Mouse (Mus musculus) brain, adult 2 months (tissue): ENCODE results near the gene Olfr684.
A peak's percentile ranks its signal among the peaks of the same experiment; 100 is the strongest.

Experiments
- DNase-seq: peaks from one replicate; pipeline ENCODE4 v3.0.0; 2011; ENCODE audit warnings: low read depth, low spot score

Olfr684 gene

DNA sequence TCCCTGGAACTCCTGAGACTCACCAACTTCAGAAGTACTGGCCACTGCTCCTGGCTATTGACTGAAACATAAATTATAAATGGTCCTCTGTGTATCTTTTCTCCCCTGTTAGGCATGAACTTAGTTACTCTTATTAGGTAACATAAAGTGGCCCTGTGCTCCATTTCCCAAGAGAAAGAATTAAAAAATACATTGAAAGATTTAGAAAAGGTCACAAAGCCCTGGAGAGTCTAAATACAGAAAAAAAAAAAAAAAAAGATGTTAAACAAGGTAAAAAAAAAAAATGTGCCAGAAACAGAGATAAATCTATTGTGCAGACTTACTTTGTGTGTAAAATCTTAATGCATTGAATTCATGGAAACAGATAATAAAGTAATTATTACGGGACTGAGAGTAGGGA lies at the start of gene Olfr684:
TSS of gene Olfr684 (minus strand) at position 101 of the 400 bp plus-strand sequence.
- DNase-seq: no peak

DNA sequence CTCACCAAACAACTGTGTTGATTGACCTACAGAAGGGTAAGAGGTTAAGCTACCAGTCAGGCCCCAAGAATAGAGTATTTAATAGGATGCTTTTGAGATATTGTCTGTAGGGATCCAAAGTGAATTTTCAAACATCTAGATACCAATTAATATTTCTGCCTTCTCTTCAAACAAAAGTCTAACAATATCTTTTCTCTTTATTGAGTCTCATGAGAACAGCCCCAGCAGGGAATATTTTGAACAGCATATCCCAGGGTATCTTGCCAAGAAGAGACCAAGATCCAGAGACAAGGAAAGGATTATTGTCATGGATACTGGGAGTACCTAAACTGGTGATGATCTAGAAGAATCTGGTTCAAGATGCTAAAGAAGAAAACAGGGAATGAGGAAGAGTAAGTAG lies 43.9 kb upstream of the Olfr684 start, which contains the start of gene Olfr686:
TSS of gene Olfr686 (minus strand) at position 101 of the 400 bp plus-strand sequence.
- DNase-seq: no peak

DNA sequence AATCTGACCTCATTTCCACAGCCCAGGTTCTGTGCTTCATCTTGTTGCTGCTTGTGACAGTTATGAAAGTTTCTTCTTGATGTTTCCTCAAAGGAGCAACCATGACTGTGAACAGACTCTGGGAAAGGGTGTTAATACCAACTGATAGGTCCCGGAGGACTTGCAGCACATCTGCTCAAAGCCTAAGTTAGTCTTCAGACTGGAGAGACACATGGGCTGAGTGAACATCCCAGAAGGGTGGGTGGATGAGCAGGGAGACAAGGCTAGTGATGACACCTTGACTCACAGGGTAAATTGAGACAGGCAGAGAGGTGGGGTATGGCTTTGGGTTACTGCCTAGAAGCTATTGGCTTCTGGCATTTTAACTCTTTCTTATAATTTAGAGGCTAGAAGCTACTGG lies 22.5 kb upstream of the Olfr684 start, which contains the start of gene Olfr685:
TSS of gene Olfr685 (minus strand) at position 101 of the 400 bp plus-strand sequence.
- peak; percentile 15 for DNase-seq

DNA sequence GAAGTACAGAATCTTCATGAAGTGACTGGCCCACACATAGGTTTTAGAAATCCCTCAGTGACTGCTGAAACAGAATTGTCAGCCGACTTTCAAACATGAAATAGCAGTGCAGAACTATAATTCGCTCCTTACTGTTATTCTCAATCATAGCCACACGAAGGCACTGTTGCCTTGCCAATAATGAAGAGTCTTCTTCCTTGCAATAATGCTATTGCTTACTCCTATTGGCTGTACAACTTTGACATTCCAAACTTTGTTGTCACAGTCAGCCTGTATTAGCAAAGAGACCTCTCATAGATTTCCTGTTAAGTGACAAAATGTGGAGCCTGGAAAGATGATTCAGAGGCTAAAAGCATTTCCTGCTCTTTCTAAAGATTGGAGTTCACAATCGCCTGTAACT lies 7.3 kb upstream of the Olfr684 start:
- peak; percentile 56 for DNase-seq

DNA sequence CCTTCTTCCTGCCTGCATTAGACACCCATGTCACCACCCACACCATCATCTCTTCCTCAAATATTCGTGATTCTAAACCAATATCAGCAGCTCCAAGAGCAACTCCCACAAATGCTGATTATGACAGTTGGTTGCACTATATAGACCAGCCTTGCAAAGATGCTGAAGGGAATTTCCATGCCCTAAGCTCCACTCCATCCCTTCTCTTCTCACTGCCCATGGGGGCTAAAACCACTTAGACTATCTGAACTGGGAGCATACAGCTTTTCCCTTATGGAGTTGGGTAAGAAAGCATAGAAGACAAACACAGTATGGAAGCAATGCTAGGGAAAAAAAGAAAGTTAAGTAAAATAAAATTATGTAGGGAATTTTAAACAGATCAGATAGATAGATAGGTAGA lies 16.5 kb downstream of the Olfr684 start, which contains the start of gene Olfr683:
TSS of gene Olfr683 (minus strand) at position 101 of the 400 bp plus-strand sequence.
- DNase-seq: no peak

DNA sequence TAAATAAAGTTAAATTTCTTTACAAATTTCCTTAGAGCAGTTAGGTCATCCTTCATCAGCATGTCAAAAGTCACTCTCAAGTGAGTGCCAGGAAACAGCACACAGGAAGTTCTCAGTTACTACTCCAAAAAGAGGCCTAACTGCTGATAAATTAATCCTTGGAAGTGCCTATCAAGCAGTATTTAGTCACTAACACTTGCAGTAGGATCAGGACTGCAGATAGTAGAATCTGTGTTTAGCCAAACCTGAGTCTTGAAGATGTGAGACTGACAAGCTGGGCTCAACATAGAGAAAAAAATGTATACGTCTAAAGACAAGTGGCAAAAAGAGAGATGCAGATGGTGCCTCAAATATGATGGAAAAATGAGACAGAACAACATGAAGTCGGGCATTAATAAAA lies 22.2 kb downstream of the Olfr684 start:
- DNase-seq: no peak

DNA sequence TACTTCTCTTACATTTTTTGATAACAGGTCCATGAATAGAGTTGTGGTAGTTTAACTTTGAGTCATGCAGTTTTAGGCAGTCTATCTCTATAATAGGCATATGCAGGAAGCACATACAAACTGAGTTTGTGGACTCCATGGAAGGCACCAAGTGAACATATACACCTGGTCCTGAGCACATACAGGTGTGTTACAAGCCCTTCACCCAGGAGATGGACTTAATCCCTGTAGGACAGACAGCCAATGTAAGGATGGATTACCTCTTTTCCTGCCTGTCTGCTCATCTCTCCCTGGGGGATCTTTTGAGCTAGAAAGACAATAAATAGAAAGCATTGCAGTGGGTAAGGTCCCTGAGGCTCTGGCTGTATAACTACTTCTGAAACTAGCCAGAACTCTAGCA lies 46.9 kb downstream of the Olfr684 start, which contains the start of gene Olfr681:
TSS of gene Olfr681 (plus strand) at position 301 of the 400 bp plus-strand sequence.
- no peak for DNase-seq
